Mouse (Mus musculus): Measurements from ENCODE around the gene Slc26a10. TPM values are rescaled to one million over a fixed set of nuclear protein-coding genes. Genes with fewer than 3 reads are reported as not detected.

Slc26a10 gene
- 0.16 TPM for polyA plus RNA-seq (2014; fragmentation: Illumina TruSeq; extraction: RNeasy Lipid Tissue Mini Kit (QIAGEN cat#74804); ENCODE audit: low read depth, low replicate concordance)

DNA sequence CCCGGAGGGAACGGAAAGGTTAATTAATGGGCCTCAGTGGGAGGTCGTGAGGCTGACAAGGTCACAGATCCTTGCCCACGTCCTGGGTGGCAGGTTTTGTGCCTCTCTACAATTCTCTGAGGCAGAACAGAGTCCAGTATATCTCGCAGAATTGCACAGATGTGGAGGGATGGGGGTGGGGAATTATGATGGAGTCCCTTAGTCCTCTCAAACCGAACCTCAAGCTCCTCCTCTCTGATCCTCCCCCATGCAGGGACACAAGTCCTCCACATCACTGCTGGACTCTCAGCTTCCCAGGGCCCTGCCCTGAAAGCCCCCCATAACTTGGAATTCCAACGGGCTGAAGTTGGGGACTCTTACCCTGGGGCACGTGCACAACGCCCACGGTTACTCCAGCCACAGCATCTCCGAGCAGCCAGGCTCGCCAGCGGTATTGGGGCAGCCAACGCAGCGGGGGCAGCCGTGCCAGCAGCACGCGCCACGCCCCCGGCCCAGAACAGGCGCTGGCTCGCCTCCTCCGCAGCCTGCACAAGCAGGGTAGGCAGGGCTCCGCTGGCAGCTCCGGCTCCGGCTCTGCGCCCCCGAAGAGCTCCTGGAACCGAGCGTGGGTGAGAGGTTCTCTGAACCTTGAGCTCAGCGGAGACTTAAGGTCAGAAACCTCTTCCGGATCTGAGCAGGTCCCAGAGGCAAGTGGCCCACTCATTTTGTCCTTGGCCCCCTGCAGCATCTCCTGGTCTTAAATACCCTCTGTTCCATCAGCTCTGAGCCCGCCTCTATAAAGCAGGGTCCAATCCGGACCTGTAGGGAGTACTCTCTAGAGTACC lies at the start of gene Slc26a10:
TSS of gene Slc26a10 (minus strand) at position 775 of the 824 bp plus-strand sequence.

GRCm38 (mm10) chr10:127211414-127211854 lies 31.0 kb upstream of the Slc26a10 start, which contains the start of gene Pip4k2c:
Gene Pip4k2c, minus strand, starts transcription at chr10:127211585.

DNA sequence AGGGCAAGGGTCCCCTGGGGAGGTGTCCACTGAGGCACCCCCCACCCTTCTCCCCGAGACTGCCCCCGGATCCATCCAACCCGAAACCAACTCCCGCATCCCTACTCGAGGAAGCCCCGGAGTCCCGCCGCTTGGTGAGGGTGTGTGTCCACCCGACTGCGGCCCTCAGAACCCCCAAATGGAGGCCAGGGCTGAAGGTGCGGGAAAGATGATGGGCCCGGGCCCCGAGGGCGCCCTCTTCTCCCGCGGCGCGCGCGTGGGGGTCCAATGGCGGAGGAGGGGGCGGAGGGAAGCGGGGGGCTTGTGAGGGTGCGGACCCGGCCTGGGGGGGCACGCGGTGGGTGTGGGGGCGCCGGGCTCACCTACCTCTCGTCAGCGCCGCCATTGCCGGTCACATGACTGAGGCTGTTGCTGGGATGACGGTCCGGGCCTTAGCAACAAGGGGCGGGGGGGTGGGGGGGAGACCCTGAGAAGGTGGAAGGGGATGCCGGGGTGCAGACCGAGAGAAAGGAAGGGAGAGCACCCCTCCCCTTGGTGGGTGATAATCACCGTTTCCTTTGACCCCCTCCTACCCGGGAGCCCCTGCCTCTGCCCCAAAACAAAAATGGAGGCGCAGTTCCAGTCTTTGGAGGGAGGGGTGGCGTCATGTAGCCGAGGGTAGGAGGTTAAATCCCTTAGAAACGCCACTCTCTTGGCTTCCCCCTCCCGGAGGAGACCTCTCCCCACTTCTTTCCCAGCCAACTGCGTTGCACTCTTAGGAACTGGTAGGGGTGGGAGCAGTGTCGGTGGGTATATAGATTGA lies 15.1 kb upstream of the Slc26a10 start, which contains the start of gene Dtx3:
TSS of gene Dtx3 (minus strand) at position 401 of the 802 bp plus-strand sequence.

DNA sequence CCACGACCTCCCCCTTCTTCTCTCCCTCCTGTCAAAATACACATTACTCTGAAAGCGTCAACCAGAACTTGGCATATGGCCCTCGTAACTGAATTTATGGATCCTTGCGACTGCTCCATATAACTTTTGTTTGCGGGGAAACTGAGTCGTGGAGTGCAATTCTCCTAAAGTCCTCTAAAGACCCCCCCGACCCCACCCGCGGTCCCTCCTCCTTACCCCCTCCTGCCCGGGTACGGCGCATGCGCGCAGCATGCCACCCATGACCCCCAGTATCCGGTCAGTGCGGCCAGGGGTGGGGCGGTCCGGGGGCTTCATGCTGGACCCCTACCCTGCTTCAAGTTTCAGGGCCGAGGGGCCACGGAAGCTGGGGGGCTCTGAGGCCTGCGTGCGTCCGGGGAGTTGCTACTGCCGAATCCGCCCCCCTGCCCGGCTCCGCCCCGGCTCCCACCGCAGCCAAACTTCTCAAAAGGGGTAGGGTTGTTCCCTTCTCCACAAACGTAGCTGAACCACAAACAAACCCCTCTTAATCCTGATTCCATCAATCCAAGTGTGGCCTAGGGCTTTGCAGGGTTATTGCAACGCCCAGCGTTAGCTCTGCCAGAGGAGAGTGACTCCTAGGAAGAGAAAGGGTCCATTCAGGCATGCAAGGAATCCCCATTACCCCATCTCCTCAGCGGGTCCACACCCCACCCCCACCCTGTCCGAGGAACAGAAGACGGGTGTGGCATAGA lies 9.4 kb upstream of the Slc26a10 start, which contains the start of gene Arhgef25:
TSS of gene Arhgef25 (minus strand) at position 433 of the 731 bp plus-strand sequence.

GRCm38 (mm10) chr10:127164631-127165353 lies 15.7 kb downstream of the Slc26a10 start, which contains the start of gene B4galnt1:
Gene B4galnt1, plus strand, starts transcription at chr10:127165225.

Other genes starting within 250 kb of the Slc26a10 start
- gene Ctdsp2, start 201.9 kb downstream of the Slc26a10 start, polyA plus RNA-seq (2014; fragmentation: Illumina TruSeq; extraction: RNeasy Lipid Tissue Mini Kit (QIAGEN cat#74804); ENCODE audit: low read depth, low replicate concordance) = 24.8 TPM
- gene Avil, start 179.9 kb downstream of the Slc26a10 start, polyA plus RNA-seq (2014; fragmentation: Illumina TruSeq; extraction: RNeasy Lipid Tissue Mini Kit (QIAGEN cat#74804); ENCODE audit: low read depth, low replicate concordance) = not detected
- 15.5 TPM for gene Tsfm, start 149.8 kb downstream of the Slc26a10 start, polyA plus RNA-seq (2014; fragmentation: Illumina TruSeq; extraction: RNeasy Lipid Tissue Mini Kit (QIAGEN cat#74804); ENCODE audit: low read depth, low replicate concordance)
- gene Mettl1, start 139.2 kb downstream of the Slc26a10 start, polyA plus RNA-seq (2014; fragmentation: Illumina TruSeq; extraction: RNeasy Lipid Tissue Mini Kit (QIAGEN cat#74804); ENCODE audit: low read depth, low replicate concordance) = 4.1 TPM
- gene Eef1akmt3, start 139.1 kb downstream of the Slc26a10 start, polyA plus RNA-seq (2014; fragmentation: Illumina TruSeq; extraction: RNeasy Lipid Tissue Mini Kit (QIAGEN cat#74804); ENCODE audit: low read depth, low replicate concordance) = 1.5 TPM
- gene Cyp27b1, start 132.4 kb downstream of the Slc26a10 start, polyA plus RNA-seq (2014; fragmentation: Illumina TruSeq; extraction: RNeasy Lipid Tissue Mini Kit (QIAGEN cat#74804); ENCODE audit: low read depth, low replicate concordance) = 0.61 TPM
- gene March9, start 120.5 kb downstream of the Slc26a10 start, polyA plus RNA-seq (2014; fragmentation: Illumina TruSeq; extraction: RNeasy Lipid Tissue Mini Kit (QIAGEN cat#74804); ENCODE audit: low read depth, low replicate concordance) = 2.1 TPM
- 13.5 TPM for gene Cdk4, start 117.1 kb downstream of the Slc26a10 start, polyA plus RNA-seq (2014; fragmentation: Illumina TruSeq; extraction: RNeasy Lipid Tissue Mini Kit (QIAGEN cat#74804); ENCODE audit: low read depth, low replicate concordance)
- 73.7 TPM for gene Tspan31, start 110.4 kb downstream of the Slc26a10 start, polyA plus RNA-seq (2014; fragmentation: Illumina TruSeq; extraction: RNeasy Lipid Tissue Mini Kit (QIAGEN cat#74804); ENCODE audit: low read depth, low replicate concordance)
- not detected for gene Agap2, start 105.4 kb downstream of the Slc26a10 start, polyA plus RNA-seq (2014; fragmentation: Illumina TruSeq; extraction: RNeasy Lipid Tissue Mini Kit (QIAGEN cat#74804); ENCODE audit: low read depth, low replicate concordance)
- 9.4 TPM for gene Os9, start 59.5 kb downstream of the Slc26a10 start, polyA plus RNA-seq (2014; fragmentation: Illumina TruSeq; extraction: RNeasy Lipid Tissue Mini Kit (QIAGEN cat#74804); ENCODE audit: low read depth, low replicate concordance)
- gene B4galnt1, start 15.4 kb downstream of the Slc26a10 start, polyA plus RNA-seq (2014; fragmentation: Illumina TruSeq; extraction: RNeasy Lipid Tissue Mini Kit (QIAGEN cat#74804); ENCODE audit: low read depth, low replicate concordance) = 0.73 TPM
- 2.4 TPM for gene Arhgef25, start 9.4 kb upstream of the Slc26a10 start, polyA plus RNA-seq (2014; fragmentation: Illumina TruSeq; extraction: RNeasy Lipid Tissue Mini Kit (QIAGEN cat#74804); ENCODE audit: low read depth, low replicate concordance)
- 3.6 TPM for gene Dtx3, start 15.1 kb upstream of the Slc26a10 start, polyA plus RNA-seq (2014; fragmentation: Illumina TruSeq; extraction: RNeasy Lipid Tissue Mini Kit (QIAGEN cat#74804); ENCODE audit: low read depth, low replicate concordance)
- gene Pip4k2c, start 30.9 kb upstream of the Slc26a10 start, polyA plus RNA-seq (2014; fragmentation: Illumina TruSeq; extraction: RNeasy Lipid Tissue Mini Kit (QIAGEN cat#74804); ENCODE audit: low read depth, low replicate concordance) = 46.3 TPM
- gene Kif5a, start 82.7 kb upstream of the Slc26a10 start, polyA plus RNA-seq (2014; fragmentation: Illumina TruSeq; extraction: RNeasy Lipid Tissue Mini Kit (QIAGEN cat#74804); ENCODE audit: low read depth, low replicate concordance) = 0.16 TPM
- 18.1 TPM for gene Dctn2, start 85.7 kb upstream of the Slc26a10 start, polyA plus RNA-seq (2014; fragmentation: Illumina TruSeq; extraction: RNeasy Lipid Tissue Mini Kit (QIAGEN cat#74804); ENCODE audit: low read depth, low replicate concordance)
- gene Mbd6, start 108.4 kb upstream of the Slc26a10 start, polyA plus RNA-seq (2014; fragmentation: Illumina TruSeq; extraction: RNeasy Lipid Tissue Mini Kit (QIAGEN cat#74804); ENCODE audit: low read depth, low replicate concordance) = 1.0 TPM
- 7.0 TPM for gene Mars, start 131.1 kb upstream of the Slc26a10 start, polyA plus RNA-seq (2014; fragmentation: Illumina TruSeq; extraction: RNeasy Lipid Tissue Mini Kit (QIAGEN cat#74804); ENCODE audit: low read depth, low replicate concordance)
- not detected for gene Arhgap9, start 141.3 kb upstream of the Slc26a10 start, polyA plus RNA-seq (2014; fragmentation: Illumina TruSeq; extraction: RNeasy Lipid Tissue Mini Kit (QIAGEN cat#74804); ENCODE audit: low read depth, low replicate concordance)
- gene Gli1, start 161.3 kb upstream of the Slc26a10 start, polyA plus RNA-seq (2014; fragmentation: Illumina TruSeq; extraction: RNeasy Lipid Tissue Mini Kit (QIAGEN cat#74804); ENCODE audit: low read depth, low replicate concordance) = not detected
- not detected for gene Inhbe, start 173.8 kb upstream of the Slc26a10 start, polyA plus RNA-seq (2014; fragmentation: Illumina TruSeq; extraction: RNeasy Lipid Tissue Mini Kit (QIAGEN cat#74804); ENCODE audit: low read depth, low replicate concordance)
- gene Inhbc, start 189.8 kb upstream of the Slc26a10 start, polyA plus RNA-seq (2014; fragmentation: Illumina TruSeq; extraction: RNeasy Lipid Tissue Mini Kit (QIAGEN cat#74804); ENCODE audit: low read depth, low replicate concordance) = not detected
- 149 TPM for gene R3hdm2, start 199.7 kb upstream of the Slc26a10 start, polyA plus RNA-seq (2014; fragmentation: Illumina TruSeq; extraction: RNeasy Lipid Tissue Mini Kit (QIAGEN cat#74804); ENCODE audit: low read depth, low replicate concordance)

Measured in kidney, adult 10 weeks (tissue).